ENCODE assay signal across 13 mouse cellular contexts in the genomic region with DNA sequence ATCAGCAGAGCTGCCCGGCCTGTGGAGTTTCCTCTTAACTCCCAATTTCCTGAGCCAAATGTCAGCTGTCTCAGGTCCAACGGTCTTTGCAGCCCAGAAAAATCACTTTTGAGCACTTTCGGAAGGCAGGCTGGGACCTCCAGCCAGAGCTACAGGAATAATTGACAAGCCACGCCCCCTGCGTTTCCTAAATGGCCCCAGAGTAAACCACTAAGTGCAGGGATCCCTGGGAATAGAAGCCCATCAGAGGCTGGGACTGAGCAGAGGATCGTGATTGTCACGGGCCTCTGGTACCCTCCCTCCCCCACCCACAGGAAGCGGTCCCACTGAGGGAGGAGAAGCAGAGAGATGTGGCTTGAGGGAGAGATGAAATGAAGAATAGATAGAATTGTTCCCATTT. TPM values are rescaled to one million over a fixed set of nuclear protein-coding genes. Genes with fewer than 3 reads are reported as not detected.
DNase-seq lines count a peak whose midpoint lies in the region; ATAC-seq lines count a peak whose summit lies in the region.
"Had no signal": no experiment of that assay in that cellular context is flagged by ENCODE, and none has a peak within 500 bp of the region (broad histone marks: within the 10 kb centered on the region; RNA-seq: fewer than 3 reads in every experiment).

No protein-coding gene starts in this region.

- H3K27ac ChIP-seq in heart, embryonic 11.5 days (ENCODE audit: low read depth, low read length): no peak overlapping the region
- H3K27ac ChIP-seq in lung, embryonic 16.5 days (ENCODE audit: low read length): no peak overlapping the region
- no peak overlapping the region for H3K27ac ChIP-seq in embryonic facial prominence, embryonic 15.5 days (replicated peaks)
- H3K27ac ChIP-seq in limb, embryonic 12.5 days: no peak overlapping the region
- H3K27ac ChIP-seq: liver, embryonic 13.5 days had no signal

- 17% methylated on average over 8 of the region's 8 CpGs for WGBS in heart, embryonic 11.5 days (ENCODE audit: insufficient replicate concordance)
- 15% methylated on average over 8 of the region's 8 CpGs for WGBS in lung, embryonic 16.5 days
- 10% methylated on average over 8 of the region's 8 CpGs for WGBS in embryonic facial prominence, embryonic 15.5 days
- WGBS in limb, embryonic 12.5 days: 14% methylated on average over 8 of the region's 8 CpGs

- no peak overlapping the region for H3K4me3 ChIP-seq in heart, embryonic 11.5 days (ENCODE audit: low read depth, low read length)
- H3K4me3 ChIP-seq in lung, embryonic 16.5 days (ENCODE audit: low read length): no peak overlapping the region
- no peak overlapping the region for H3K4me3 ChIP-seq in embryonic facial prominence, embryonic 15.5 days (replicated peaks)
- no peak overlapping the region for H3K4me3 ChIP-seq in limb, embryonic 12.5 days (replicated peaks)
- H3K4me3 ChIP-seq: erythroblast, embryonic 14.5 days; liver, embryonic 13.5 days had no signal

- no peak overlapping the region for H3K9ac ChIP-seq in heart, embryonic 11.5 days (ENCODE audit: low read depth, low read length)
- H3K9ac ChIP-seq in lung, embryonic 16.5 days (ENCODE audit: low read length): no peak overlapping the region
- no peak overlapping the region for H3K9ac ChIP-seq in embryonic facial prominence, embryonic 15.5 days
- H3K9ac ChIP-seq in limb, embryonic 12.5 days (replicated peaks): no peak overlapping the region
- H3K9ac ChIP-seq: liver, embryonic 13.5 days had no signal

- peaks cover 7% of the 10 kb centered on the region for H3K4me1 ChIP-seq in heart, embryonic 11.5 days (ENCODE audit: control insufficient read depth, insufficient read depth, low read length)
- peaks cover 19% of the 10 kb centered on the region for H3K4me1 ChIP-seq in lung, embryonic 16.5 days (replicated peaks; ENCODE audit: control insufficient read depth, insufficient read depth, low read length)
- peaks cover 25% of the 10 kb centered on the region for H3K4me1 ChIP-seq in embryonic facial prominence, embryonic 15.5 days
- H3K4me1 ChIP-seq in limb, embryonic 12.5 days (replicated peaks): peaks cover 12% of the 10 kb centered on the region

- no peak for ATAC-seq in heart, embryonic 11.5 days (replicated peaks; ENCODE audit: insufficient number of reproducible peaks, low FRiP score, low TSS enrichment)
- peak; percentile 30; the same call in 1 of the 2 replicates for ATAC-seq in lung, embryonic 16.5 days (ENCODE audit: low read depth)
- 0 out of 2 replicates have a peak, but pooled peaks have one; percentile 30 for ATAC-seq in embryonic facial prominence, embryonic 15.5 days (ENCODE audit: insufficient number of reproducible peaks, low FRiP score, low TSS enrichment, low read depth)
- no peak for ATAC-seq in limb, embryonic 12.5 days (ENCODE audit: insufficient number of reproducible peaks, insufficient read depth, low FRiP score, low TSS enrichment, low read depth)
- ATAC-seq: intestine, embryonic 16.5 days had no signal

- H3K27me3 ChIP-seq in heart, embryonic 11.5 days (ENCODE audit: control insufficient read depth, insufficient read depth, low read length): no peaks in the 10 kb centered on the region
- no peaks in the 10 kb centered on the region for H3K27me3 ChIP-seq in lung, embryonic 16.5 days (ENCODE audit: control insufficient read depth, insufficient read depth, low read depth, low read length)
- no peaks in the 10 kb centered on the region for H3K27me3 ChIP-seq in embryonic facial prominence, embryonic 15.5 days
- no peaks in the 10 kb centered on the region; the same call in 1 of the 2 replicates for H3K27me3 ChIP-seq in limb, embryonic 12.5 days
- H3K27me3 ChIP-seq: liver, embryonic 13.5 days had no signal

- H3K9me3 ChIP-seq in heart, embryonic 11.5 days (replicated peaks; ENCODE audit: control insufficient read depth, low read length): no peaks in the 10 kb centered on the region
- no peaks in the 10 kb centered on the region for H3K9me3 ChIP-seq in lung, embryonic 16.5 days (ENCODE audit: control insufficient read depth, low read length)
- no peaks in the 10 kb centered on the region for H3K9me3 ChIP-seq in embryonic facial prominence, embryonic 15.5 days (replicated peaks)
- no peaks in the 10 kb centered on the region for H3K9me3 ChIP-seq in limb, embryonic 12.5 days
- H3K9me3 ChIP-seq: liver, embryonic 13.5 days had no signal

- H3K4me2 ChIP-seq in heart, embryonic 11.5 days: no peak overlapping the region
- no peak overlapping the region for H3K4me2 ChIP-seq in lung, embryonic 16.5 days (ENCODE audit: low read depth, low read length)
- H3K4me2 ChIP-seq in embryonic facial prominence, embryonic 15.5 days (replicated peaks): no peak overlapping the region
- peak overlapping the region; percentile 15 for H3K4me2 ChIP-seq in limb, embryonic 12.5 days
- H3K4me2 ChIP-seq: liver, embryonic 13.5 days had no signal

- no peaks in the 10 kb centered on the region for H3K36me3 ChIP-seq in heart, embryonic 11.5 days (ENCODE audit: control insufficient read depth, insufficient read depth, low read length)
- H3K36me3 ChIP-seq in lung, embryonic 16.5 days (ENCODE audit: control insufficient read depth, insufficient read depth, low read length): no peaks in the 10 kb centered on the region
- no peaks in the 10 kb centered on the region for H3K36me3 ChIP-seq in embryonic facial prominence, embryonic 15.5 days
- H3K36me3 ChIP-seq in limb, embryonic 12.5 days: no peaks in the 10 kb centered on the region
- H3K36me3 ChIP-seq: liver, embryonic 13.5 days had no signal

- DNase-seq in heart, adult 18-20 months: peak; percentile 25 to 29
- DNase-seq in lung, postnatal 36 days: no peak
- no peak for DNase-seq in spleen, postnatal 36 days (ENCODE audit: low spot score in 2 of 2)
- DNase-seq: adrenal gland, postnatal 25 days; cerebellum, adult 11 months; liver, embryonic 13.5 days; retina, postnatal 1 day had no signal

RNA-seq across cellular contexts. Expression of gene Mdfi, which starts 31.7 kb away (rescaled TPM):
- 1 to 10 TPM in 1 of 2 experiments, under 1 TPM in 1; 0.40 to 1.3 TPM for total RNA-seq in heart, adult 18-20 months (2021)
- 28.2 and 34.6 TPM in 2 replicates for polyA plus RNA-seq in heart, embryonic 11.5 days (2014; fragmentation: Nextera tagmentation; extraction: Ambion mirVana)
- polyA plus RNA-seq in lung, embryonic 16.5 days (2015; fragmentation: Nextera tagmentation; extraction: Ambion mirVana): 18.1 and 22.1 TPM in 2 replicates
- polyA plus RNA-seq in embryonic facial prominence, embryonic 15.5 days (2015; fragmentation: Nextera tagmentation; extraction: Ambion mirVana): 21.2 and 25.3 TPM in 2 replicates
- polyA plus RNA-seq in limb, embryonic 12.5 days (2016; fragmentation: Nextera tagmentation; extraction: Ambion mirVana): 32.1 and 44.7 TPM in 2 replicates

Comparison
In these comparisons a context has a peak if more than half of its experiments do, and no peak if none do; other contexts are left out.
1. DNase-seq: peak in heart, adult 18-20 months (2 of 2); none in lung, postnatal 36 days (single experiment) and spleen, postnatal 36 days (0 of 2).
2. ATAC-seq: peak in lung, embryonic 16.5 days (single experiment) and embryonic facial prominence, embryonic 15.5 days (single experiment); none in heart, embryonic 11.5 days (single experiment) and limb, embryonic 12.5 days (single experiment).